Mouse (Mus musculus): ENCODE measurements around the gene Mettl25. TPM values are rescaled to one million over a fixed set of nuclear protein-coding genes. Genes with fewer than 3 reads are reported as not detected.
A peak's percentile ranks its signal among the peaks of the same experiment; 100 is the strongest.

The Mettl25 gene
- 9.0 and 11.2 TPM in 2 replicates for polyA plus RNA-seq (2012; rRNA removed)
- polyA plus RNA-seq (2014; fragmentation: Nextera tagmentation; extraction: Ambion mirVana), result 13.1 and 13.2 TPM in 2 replicates

DNA sequence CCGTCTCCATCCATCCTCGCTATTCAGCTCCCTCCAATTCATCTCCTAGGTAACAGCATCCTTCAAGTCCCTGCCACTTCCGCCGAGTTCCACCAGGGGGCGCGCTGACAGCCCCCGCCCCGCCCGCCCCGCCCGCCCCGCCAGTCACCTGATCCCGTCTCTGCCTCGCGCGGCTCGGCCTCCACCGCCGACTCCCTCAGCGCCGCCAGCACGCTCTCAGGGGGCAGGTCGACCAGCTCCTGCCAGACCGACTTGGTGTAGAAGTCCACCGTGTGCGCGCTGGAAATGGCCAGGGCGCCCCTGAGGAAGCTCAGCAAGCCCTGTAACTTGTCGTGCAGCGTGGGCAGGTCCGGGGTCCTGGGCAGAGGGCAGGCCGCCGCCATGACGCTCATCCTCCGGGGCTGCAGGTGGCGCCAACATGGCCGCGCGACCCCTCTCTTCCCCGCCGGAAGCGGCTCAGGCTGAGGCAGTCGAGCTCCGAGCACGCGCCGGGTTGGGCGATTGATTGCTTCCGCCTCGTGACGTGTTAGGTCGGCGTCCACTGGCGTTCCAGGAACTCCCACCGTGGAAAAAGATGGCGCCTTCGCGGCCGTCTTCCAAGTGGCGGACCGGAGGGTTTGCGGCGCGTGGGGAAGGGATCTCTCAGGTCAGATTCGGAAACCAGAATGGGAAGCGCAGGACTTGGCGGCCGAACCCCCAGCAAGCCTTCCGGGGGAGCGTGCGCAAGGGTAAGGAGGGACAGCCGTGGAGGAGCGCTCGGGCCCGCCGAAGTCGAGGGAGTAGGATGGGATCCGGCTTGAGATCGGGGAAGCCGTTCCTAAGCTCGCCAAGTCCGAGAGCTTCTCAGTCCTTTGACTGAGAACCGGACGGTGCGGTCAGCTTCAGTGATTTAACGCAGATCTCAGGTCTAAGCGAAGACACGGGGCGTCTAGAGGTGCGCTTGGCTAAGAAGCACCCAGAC is at the start of gene Mettl25, which contains the start of gene Ccdc59:
Gene Mettl25 (minus strand): TSS at position 453 of the 961 bp plus-strand sequence.
Gene Ccdc59 (plus strand): TSS at position 140 of the 961 bp plus-strand sequence.
- ATAC-seq (ENCODE audit: low FRiP score, low read depth), result peak; percentile 99
- Histone ChIP-seq H3K27me3 (ENCODE audit: control insufficient read depth, insufficient read depth, low read length) (no peaks in the 10 kb centered on the region), H3K27ac (replicated peaks; ENCODE audit: low read depth, low read length) (peak within 1 kb of the TSS; percentile 96), H3K9me3 (ENCODE audit: control insufficient read depth, low read length) (no peaks in the 10 kb centered on the region), H3K9ac (ENCODE audit: low read depth, low read length, severe bottlenecking) (peak within 1 kb of the TSS; percentile 74), H3K4me1 (ENCODE audit: control insufficient read depth, insufficient read depth, low read length) (peaks cover 8% of the 10 kb centered on the region), H3K4me3 (replicated peaks; ENCODE audit: low read length) (peak within 1 kb of the TSS; percentile 63), H3K4me2 (replicated peaks; ENCODE audit: low read depth, low read length, severe bottlenecking) (peak within 1 kb of the TSS; percentile 63), H3K36me3 (ENCODE audit: control insufficient read depth, insufficient read depth, low read length) (peaks cover 38% of the 10 kb centered on the region)
- DNase-seq (ENCODE audit: low spot score), result peak; percentile 98
- peak; percentile 34; the same call in 1 of the 2 replicates for TF ChIP-seq POLR2A (IDR thresholded peaks at IDR 0.05; ENCODE audit: borderline replicate concordance, extremely low read depth, insufficient read depth, insufficient read length)
- WGBS, result under 1% methylated on average over 86 of the region's 90 CpGs

DNA sequence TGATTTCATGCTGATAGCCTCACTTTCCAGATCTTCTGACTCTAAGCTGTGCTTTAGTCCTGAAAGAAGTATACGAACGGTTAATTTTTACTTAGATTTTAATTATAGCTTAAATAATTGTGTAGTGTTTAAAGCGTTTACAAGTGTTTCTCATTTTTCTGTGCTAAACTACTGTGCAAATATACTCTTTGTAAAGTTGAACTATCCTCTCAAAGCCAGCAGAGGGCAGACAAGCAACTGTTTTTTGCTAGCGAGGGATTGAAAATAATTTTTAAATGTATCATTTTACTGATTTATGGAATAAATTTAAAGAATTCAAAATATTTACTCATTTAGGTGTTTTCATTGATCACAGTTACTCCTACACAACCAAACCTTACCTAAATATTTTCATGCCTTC is 26.1 kb upstream of the Mettl25 start:
- WGBS, result 33% methylated on average over 4 of the region's 4 CpGs
- Histone ChIP-seq H3K27ac (replicated peaks; ENCODE audit: low read depth, low read length) (no peak overlapping the region), H3K36me3 (ENCODE audit: control insufficient read depth, insufficient read depth, low read length) (no peaks in the 10 kb centered on the region), H3K4me1 (ENCODE audit: control insufficient read depth, insufficient read depth, low read length) (no peaks in the 10 kb centered on the region), H3K4me2 (replicated peaks; ENCODE audit: low read depth, low read length, severe bottlenecking) (no peak overlapping the region), H3K9me3 (ENCODE audit: control insufficient read depth, low read length) (no peaks in the 10 kb centered on the region), H3K4me3 (replicated peaks; ENCODE audit: low read length) (no peak overlapping the region), H3K9ac (ENCODE audit: low read depth, low read length, severe bottlenecking) (no peak overlapping the region), H3K27me3 (ENCODE audit: control insufficient read depth, insufficient read depth, low read length) (no peaks in the 10 kb centered on the region)
- no peak for TF ChIP-seq POLR2A (IDR thresholded peaks at IDR 0.05; ENCODE audit: borderline replicate concordance, extremely low read depth, insufficient read depth, insufficient read length)
- ATAC-seq (ENCODE audit: low FRiP score, low read depth), result no peak
- no peak for DNase-seq (ENCODE audit: low spot score)

DNA sequence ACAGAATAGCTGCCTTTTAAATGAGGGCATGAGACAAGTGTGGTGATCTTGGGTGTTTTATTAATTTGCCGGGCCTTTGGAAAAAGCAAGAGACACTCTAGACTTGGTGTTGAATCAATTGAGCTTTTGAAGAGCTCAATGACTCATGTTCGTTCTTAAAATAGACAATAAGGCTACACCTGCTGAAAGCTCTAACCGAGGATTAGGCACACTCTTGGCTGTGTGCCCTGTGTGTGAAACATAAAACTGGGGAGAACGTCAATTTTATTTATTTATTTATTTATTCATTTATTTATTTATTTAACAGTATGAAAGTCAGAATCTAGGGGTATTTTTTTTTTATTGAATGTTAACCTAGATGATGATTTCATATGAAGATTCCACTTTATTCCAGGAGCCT is 10.0 kb upstream of the Mettl25 start:
- Histone ChIP-seq H3K9me3 (ENCODE audit: control insufficient read depth, low read length) (no peaks in the 10 kb centered on the region), H3K9ac (ENCODE audit: low read depth, low read length, severe bottlenecking) (no peak overlapping the region), H3K4me2 (replicated peaks; ENCODE audit: low read depth, low read length, severe bottlenecking) (no peak overlapping the region), H3K36me3 (ENCODE audit: control insufficient read depth, insufficient read depth, low read length) (peaks cover 34% of the 10 kb centered on the region), H3K4me3 (replicated peaks; ENCODE audit: low read length) (no peak overlapping the region), H3K27ac (replicated peaks; ENCODE audit: low read depth, low read length) (no peak overlapping the region), H3K4me1 (ENCODE audit: control insufficient read depth, insufficient read depth, low read length) (no peaks in the 10 kb centered on the region), H3K27me3 (ENCODE audit: control insufficient read depth, insufficient read depth, low read length) (no peaks in the 10 kb centered on the region)
- DNase-seq (ENCODE audit: low spot score), result no peak
- no peak for ATAC-seq (ENCODE audit: low FRiP score, low read depth)
- WGBS, result 75% methylated on average over 4 of the region's 4 CpGs
- TF ChIP-seq POLR2A (IDR thresholded peaks at IDR 0.05; ENCODE audit: borderline replicate concordance, extremely low read depth, insufficient read depth, insufficient read length), result no peak

DNA sequence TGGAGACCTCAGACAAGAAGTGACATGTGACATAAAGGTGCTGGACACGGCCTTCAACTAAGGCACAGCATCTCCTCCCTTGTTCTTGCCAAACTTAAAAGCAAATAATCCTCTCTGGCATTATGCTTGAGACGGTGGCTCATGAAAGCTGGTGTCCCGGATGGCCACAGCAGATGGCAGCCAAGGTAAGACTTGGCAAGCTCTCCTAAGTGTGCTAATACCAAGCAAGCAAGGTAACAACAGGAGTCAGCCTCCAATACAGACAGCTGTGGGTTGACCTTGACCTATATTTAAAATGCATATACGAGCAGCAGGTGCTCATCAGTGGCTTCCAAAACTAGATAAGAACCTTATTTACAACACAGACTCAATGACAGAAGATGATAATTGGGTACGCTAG is 9.1 kb upstream of the Mettl25 start:
- Histone ChIP-seq H3K4me3 (replicated peaks; ENCODE audit: low read length) (no peak overlapping the region), H3K4me2 (replicated peaks; ENCODE audit: low read depth, low read length, severe bottlenecking) (no peak overlapping the region), H3K36me3 (ENCODE audit: control insufficient read depth, insufficient read depth, low read length) (peaks cover 42% of the 10 kb centered on the region), H3K9ac (ENCODE audit: low read depth, low read length, severe bottlenecking) (no peak overlapping the region), H3K27me3 (ENCODE audit: control insufficient read depth, insufficient read depth, low read length) (no peaks in the 10 kb centered on the region), H3K4me1 (ENCODE audit: control insufficient read depth, insufficient read depth, low read length) (no peaks in the 10 kb centered on the region), H3K9me3 (ENCODE audit: control insufficient read depth, low read length) (no peaks in the 10 kb centered on the region), H3K27ac (replicated peaks; ENCODE audit: low read depth, low read length) (no peak overlapping the region)
- 86% methylated on average over 5 of the region's 5 CpGs for whole genome bisulfite sequencing
- ATAC-seq (ENCODE audit: low FRiP score, low read depth) (no peak), DNase-seq (ENCODE audit: low spot score) (no peak)
- no peak for TF ChIP-seq POLR2A (IDR thresholded peaks at IDR 0.05; ENCODE audit: borderline replicate concordance, extremely low read depth, insufficient read depth, insufficient read length)

DNA sequence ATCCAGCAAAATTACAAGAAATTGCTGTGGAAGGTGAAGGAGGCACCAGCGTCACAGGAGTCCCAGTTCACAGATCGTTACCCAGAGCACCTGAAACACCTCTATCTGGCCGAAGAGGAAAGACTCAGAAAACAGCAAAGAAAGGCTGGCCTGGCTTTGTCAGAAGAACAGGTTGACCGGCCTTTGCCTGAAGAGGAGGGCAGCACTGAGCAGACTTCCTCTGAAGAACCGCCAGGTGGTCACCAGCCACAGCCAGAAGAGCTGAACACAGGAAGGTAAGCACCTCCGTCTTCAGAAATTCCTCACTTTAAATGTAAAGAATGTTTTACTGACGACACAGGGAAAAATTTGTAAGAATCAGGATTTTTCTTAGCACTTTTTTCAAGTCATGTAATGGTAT is 1.4 kb upstream of the Mettl25 start:
- H3K27ac ChIP-seq (replicated peaks; ENCODE audit: low read depth, low read length), result no peak overlapping the region
- ATAC-seq (ENCODE audit: low FRiP score, low read depth) (no peak), DNase-seq (ENCODE audit: low spot score) (no peak)
- H3K4me2 ChIP-seq (replicated peaks; ENCODE audit: low read depth, low read length, severe bottlenecking), result peak overlapping the region; percentile 63; the same call in 1 of the 2 replicates
- H3K4me1 ChIP-seq (ENCODE audit: control insufficient read depth, insufficient read depth, low read length), result peaks cover 8% of the 10 kb centered on the region
- H3K9me3 ChIP-seq (ENCODE audit: control insufficient read depth, low read length), result no peaks in the 10 kb centered on the region
- H3K4me3 ChIP-seq (replicated peaks; ENCODE audit: low read length), result peak overlapping the region; percentile 63; the same call in 1 of the 2 replicates
- TF ChIP-seq POLR2A (IDR thresholded peaks at IDR 0.05; ENCODE audit: borderline replicate concordance, extremely low read depth, insufficient read depth, insufficient read length), result no peak
- no peaks in the 10 kb centered on the region for H3K27me3 ChIP-seq (ENCODE audit: control insufficient read depth, insufficient read depth, low read length)
- WGBS, result 80% methylated on average over 7 of the region's 7 CpGs
- no peak overlapping the region for H3K9ac ChIP-seq (ENCODE audit: low read depth, low read length, severe bottlenecking)
- peaks cover 51% of the 10 kb centered on the region for H3K36me3 ChIP-seq (ENCODE audit: control insufficient read depth, insufficient read depth, low read length)

Data from limb, embryonic 14.5 days (tissue).